Mouse (Mus musculus) liver, embryonic 14.5 days (tissue): ENCODE data around the gene Bsn.

Experiments used
- CTCF ChIP-seq: IDR thresholded peaks from 2 replicates; pipeline ENCODE4 v1.5.1; 2016; ENCODE audit warnings: antibody characterized with exemption, low read depth, control low read depth
- EP300 ChIP-seq: IDR thresholded peaks from 2 replicates; pipeline ENCODE4 v1.6.1; 2016; ENCODE audit warnings: antibody characterized with exemption, low read depth

DNA sequence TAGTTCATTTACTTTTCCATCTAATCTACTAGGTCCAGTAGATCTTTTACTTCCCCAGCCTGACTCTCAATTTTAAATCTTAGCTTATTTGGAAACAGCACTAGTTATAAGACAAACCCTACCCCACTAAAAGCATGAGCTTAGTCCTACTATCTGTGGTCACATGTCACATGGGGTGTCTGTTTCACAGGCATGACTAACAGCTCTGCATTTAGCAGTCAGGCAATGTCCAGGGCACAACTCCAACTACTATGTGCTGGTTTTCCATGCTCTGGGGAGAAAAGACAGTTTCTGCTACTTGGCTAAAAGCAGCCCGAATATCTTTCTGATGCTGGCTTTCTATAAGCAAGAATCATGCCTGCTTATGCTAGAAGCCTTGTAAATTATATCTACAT, 30.2 kb upstream of the Bsn start:
- TF ChIP-seq CTCF, result no peak
- no peak for TF ChIP-seq EP300
